Mouse (Mus musculus) myocyte (in vitro differentiated cells): ENCODE data around the gene Blm. TPM values are rescaled to one million over a fixed set of nuclear protein-coding genes. Genes with fewer than 3 reads are reported as not detected.

Source experiments
- H3K27me3 ChIP-seq: one replicate; pipeline ENCODE4 v1.6.1; 2011; ENCODE audit not compliant: control insufficient read depth, insufficient read depth, insufficient read length
- H3K36me3 ChIP-seq: one replicate; pipeline ENCODE4 v1.6.1; 2011; ENCODE audit not compliant: control insufficient read depth, insufficient read depth
- H3K4me2 ChIP-seq: one replicate; pipeline ENCODE4 v1.6.1; 2011; ENCODE audit warnings: low read depth, control low read depth
- H3K4me3 ChIP-seq: one replicate; pipeline ENCODE4 v1.5.1; 2011; ENCODE audit warnings: mild to moderate bottlenecking, control low read depth, moderate library complexity
- H3K79me2 ChIP-seq: one replicate; pipeline ENCODE4 v1.6.1; 2011; ENCODE audit not compliant: control insufficient read depth, insufficient read depth
- H3ac ChIP-seq: one replicate; pipeline ENCODE4 v1.6.1; 2011; ENCODE audit not compliant: control insufficient read depth, insufficient read length
- CEBPB ChIP-seq: IDR thresholded peaks from 2 replicates; pipeline ENCODE4 v1.6.1; 2011; ENCODE audit warnings: mild to moderate bottlenecking, moderate library complexity; ENCODE audit not compliant: poor library complexity, insufficient read depth, severe bottlenecking
- E2F4 ChIP-seq: IDR thresholded peaks from one replicate; pipeline ENCODE4 v1.6.1; 2011; ENCODE audit warnings: mild to moderate bottlenecking, control low read depth, moderate library complexity; ENCODE audit not compliant: insufficient read depth
- MAX ChIP-seq: IDR thresholded peaks from one replicate; pipeline ENCODE4 v1.6.1; 2011; ENCODE audit warnings: low read depth, mild to moderate bottlenecking, control low read depth
- MYOD1 ChIP-seq, 3 experiments: IDR thresholded peaks; one replicate each; pipeline ENCODE4 v1.6.1; 2011; ENCODE audit warnings: control low read depth in 2 of 3, low read depth in 2 of 3, mild to moderate bottlenecking in 2 of 3, moderate library complexity in 1 of 3; ENCODE audit not compliant: insufficient read length in 2 of 3, control insufficient read depth in 1 of 3
- MYOG ChIP-seq, 3 experiments: IDR thresholded peaks; one replicate each; pipeline ENCODE4 v1.6.1; 2011; ENCODE audit warnings: control low read depth in 2 of 3, low read depth in 2 of 3, mild to moderate bottlenecking in 2 of 3; ENCODE audit not compliant: insufficient read length in 2 of 3, control insufficient read depth in 1 of 3, insufficient read depth in 1 of 3
- POLR2A ChIP-seq: IDR thresholded peaks from one replicate; pipeline ENCODE4 v1.6.1; 2011; ENCODE audit warnings: low read depth, mild to moderate bottlenecking, control low read depth, moderate library complexity; ENCODE audit not compliant: insufficient read length
- POLR2AphosphoS2 ChIP-seq: IDR thresholded peaks from one replicate; pipeline ENCODE4 v1.6.1; 2011; ENCODE audit warnings: low read depth, control low read depth; ENCODE audit not compliant: insufficient read length
- REST ChIP-seq: IDR thresholded peaks from one replicate; pipeline ENCODE4 v1.6.1; 2011; ENCODE audit warnings: mild to moderate bottlenecking, control low read depth, moderate library complexity; ENCODE audit not compliant: insufficient read depth, insufficient read length
- SRF ChIP-seq: IDR thresholded peaks from one replicate; pipeline ENCODE4 v1.6.1; 2011; ENCODE audit warnings: low read depth; ENCODE audit not compliant: control insufficient read depth, insufficient read length
- TCF12 ChIP-seq: IDR thresholded peaks from one replicate; pipeline ENCODE4 v1.6.1; 2011; ENCODE audit warnings: mild to moderate bottlenecking, control low read depth; ENCODE audit not compliant: poor library complexity, insufficient read depth, severe bottlenecking
- TCF3 ChIP-seq: IDR thresholded peaks from one replicate; pipeline ENCODE4 v1.6.1; 2011; ENCODE audit warnings: low read depth, control low read depth; ENCODE audit not compliant: insufficient read length
- USF1 ChIP-seq: IDR thresholded peaks from one replicate; pipeline ENCODE4 v1.6.1; 2011; ENCODE audit warnings: low read depth, mild to moderate bottlenecking, control low read depth, moderate library complexity
- polyA plus RNA-seq: library from polyadenylated mRNA; unstranded; fragments of >200 nt; fragmentation: generic; extraction: Trizol; gene quantifications from one replicate; pipeline ENCODE4 v1.2.1, GENCODE M21; 2012; ENCODE audit warnings: missing spikeins

Gene Blm
- polyA plus RNA-seq, 1 experiment, result 1.1 TPM

GRCm38 (mm10) chr7:80421576-80421975 lies 113.3 kb downstream of the Blm start:
- Histone ChIP-seq H3ac (no peak overlapping the region), H3K79me2 (no peaks in the 10 kb centered on the region), H3K4me3 (no peak overlapping the region), H3K4me2 (no peak overlapping the region), H3K27me3 (no peaks in the 10 kb centered on the region), H3K36me3 (no peaks in the 10 kb centered on the region)
- TF ChIP-seq MAX (no peak), USF1 (no peak), CEBPB (no peak), REST (no peak), TCF12 (no peak), E2F4 (no peak), SRF (no peak), TCF3 (no peak), MYOG (IDR thresholded peaks at IDR 0.05; ENCODE audit: control insufficient read depth in 1 of 3, insufficient read depth in 1 of 3, insufficient read length in 2 of 3, low read depth in 2 of 3) (no peak), POLR2A (no peak), MYOD1 (IDR thresholded peaks at IDR 0.05; ENCODE audit: control insufficient read depth in 1 of 3, insufficient read length in 2 of 3, low read depth in 2 of 3) (no peak), POLR2AphosphoS2 (no peak)

- Histone ChIP-seq H3K79me2 (no peaks in the 10 kb centered on the region), H3K4me3 (no peak overlapping the region), H3K27me3 (no peaks in the 10 kb centered on the region), H3K36me3 (no peaks in the 10 kb centered on the region), H3K4me2 (no peak overlapping the region), H3ac (no peak overlapping the region)
- TF ChIP-seq REST, result no peak
- TF ChIP-seq POLR2AphosphoS2, result no peak
- no peak for TF ChIP-seq MAX
- no peak for TF ChIP-seq MYOD1 (IDR thresholded peaks at IDR 0.05; ENCODE audit: control insufficient read depth in 1 of 3, insufficient read length in 2 of 3, low read depth in 2 of 3)
- TF ChIP-seq TCF3, result no peak
- TF ChIP-seq CEBPB, result no peak
Observed at GRCm38 (mm10) chr7:80420586-80420985, 114.3 kb downstream of the Blm start.

GRCm38 (mm10) chr7:80419278-80419677 lies 115.6 kb downstream of the Blm start:
- H3K4me3 ChIP-seq, result no peak overlapping the region
- H3K27me3 ChIP-seq, result no peaks in the 10 kb centered on the region
- H3ac ChIP-seq, result no peak overlapping the region
- H3K36me3 ChIP-seq, result no peaks in the 10 kb centered on the region
- H3K4me2 ChIP-seq, result no peak overlapping the region
- H3K79me2 ChIP-seq, result no peaks in the 10 kb centered on the region
- TF ChIP-seq REST, result no peak
- TF ChIP-seq SRF, result no peak
- no peak for TF ChIP-seq MYOG (IDR thresholded peaks at IDR 0.05; ENCODE audit: control insufficient read depth in 1 of 3, insufficient read depth in 1 of 3, insufficient read length in 2 of 3, low read depth in 2 of 3)
- no peak for TF ChIP-seq E2F4
- TF ChIP-seq POLR2AphosphoS2, result no peak
- TF ChIP-seq USF1, result no peak
- TF ChIP-seq POLR2A, result no peak
- no peak for TF ChIP-seq CEBPB
- TF ChIP-seq MAX, result no peak
- TF ChIP-seq TCF3, result no peak

GRCm38 (mm10) chr7:80418036-80418435 lies 116.9 kb downstream of the Blm start:
- TF ChIP-seq TCF12 (no peak), USF1 (no peak), E2F4 (no peak), MAX (no peak), POLR2A (no peak), MYOD1 (IDR thresholded peaks at IDR 0.05; ENCODE audit: control insufficient read depth in 1 of 3, insufficient read length in 2 of 3, low read depth in 2 of 3) (peak in 1 of 3 experiments; percentile 51)
- Histone ChIP-seq H3K79me2 (no peaks in the 10 kb centered on the region), H3K4me3 (no peak overlapping the region), H3K27me3 (no peaks in the 10 kb centered on the region), H3K4me2 (no peak overlapping the region), H3ac (no peak overlapping the region), H3K36me3 (no peaks in the 10 kb centered on the region)

GRCm38 (mm10) chr7:80417601-80418000 lies 117.3 kb downstream of the Blm start:
- Histone ChIP-seq H3K4me3 (no peak overlapping the region), H3K36me3 (no peaks in the 10 kb centered on the region)
- no peak for TF ChIP-seq CEBPB

GRCm38 (mm10) chr7:80416969-80417368 lies 118.0 kb downstream of the Blm start:
- no peak overlapping the region for H3ac ChIP-seq
- H3K79me2 ChIP-seq, result no peaks in the 10 kb centered on the region
- H3K4me2 ChIP-seq, result no peak overlapping the region
- no peaks in the 10 kb centered on the region for H3K27me3 ChIP-seq
- no peak overlapping the region for H3K4me3 ChIP-seq
- H3K36me3 ChIP-seq, result no peaks in the 10 kb centered on the region
- TF ChIP-seq POLR2A (no peak), E2F4 (no peak), POLR2AphosphoS2 (no peak), MYOG (IDR thresholded peaks at IDR 0.05; ENCODE audit: control insufficient read depth in 1 of 3, insufficient read depth in 1 of 3, insufficient read length in 2 of 3, low read depth in 2 of 3) (no peak), TCF3 (no peak), MAX (no peak), MYOD1 (IDR thresholded peaks at IDR 0.05; ENCODE audit: control insufficient read depth in 1 of 3, insufficient read length in 2 of 3, low read depth in 2 of 3) (no peak)

More at GRCm38 (mm10) chr7:80417601-80418000, 117.3 kb downstream of the Blm start:
- Histone ChIP-seq H3K4me2 (no peak overlapping the region), H3K27me3 (no peaks in the 10 kb centered on the region), H3ac (no peak overlapping the region), H3K79me2 (no peaks in the 10 kb centered on the region)
